Mouse (Mus musculus) olfactory bulb, adult 2 months (tissue): ENCODE results near the gene Med11. TPM values are rescaled to one million over a fixed set of nuclear protein-coding genes. Genes with fewer than 3 reads are reported as not detected.

Source experiments
- H3K27ac ChIP-seq: fragments of 200-500 bp; 2 replicates; pipeline ENCODE4 v1.5.1; 2012; ENCODE audit warnings: low read depth, low read length; ENCODE audit not compliant: insufficient read depth
- H3K4me1 ChIP-seq: fragments of 200-500 bp; 2 replicates; pipeline ENCODE4 v1.6.1; 2012; ENCODE audit warnings: low read length; ENCODE audit not compliant: control insufficient read depth, insufficient read depth
- H3K4me3 ChIP-seq: fragments of 200-500 bp; 2 replicates; pipeline ENCODE4 v1.5.1; 2012; ENCODE audit warnings: mild to moderate bottlenecking, low read depth, low read length, moderate library complexity; ENCODE audit not compliant: insufficient read depth
- CTCF ChIP-seq: fragments of 200-500 bp; IDR thresholded peaks from 2 replicates; pipeline ENCODE4 v1.5.1; 2012; ENCODE audit warnings: low read depth, mild to moderate bottlenecking, low read length, moderate library complexity; ENCODE audit not compliant: insufficient read depth
- POLR2A ChIP-seq: fragments of 200-500 bp; IDR thresholded peaks from 2 replicates; pipeline ENCODE4 v1.6.1; 2012; ENCODE audit warnings: mild to moderate bottlenecking, low read depth, low read length, moderate library complexity; ENCODE audit not compliant: insufficient read depth
- WGBS: fragments of 180-500 bp; shearing (Covaris S2); methylation state at CpG from one replicate; pipeline ENCODE4 v1.1.7; 2018; 5-methylcytosine and 5-hydroxymethylcytosine counted together
- polyA plus RNA-seq: library from polyadenylated mRNA; stranded (reverse); fragments of >200 nt; gene quantifications from 2 replicates; pipeline ENCODE4 v1.2.4, GENCODE M21; 2012; ENCODE audit warnings: low replicate concordance; ENCODE audit not compliant: missing spikeins, insufficient read depth, insufficient read length

Gene Med11
- polyA plus RNA-seq, 1 experiment = not detected

GRCm38 (mm10) chr11:70487816-70488215 is 36.1 kb downstream of the Med11 start:
- no peak overlapping the region for H3K4me3 ChIP-seq
- H3K27ac ChIP-seq = no peak overlapping the region
- WGBS = 52% methylated on average over 4 of the region's 4 CpGs
- H3K4me1 ChIP-seq = no peaks in the 10 kb centered on the region
- TF ChIP-seq POLR2A (no peak), CTCF (no peak)

- TF ChIP-seq CTCF (no peak), POLR2A (no peak)
- WGBS = 84% methylated on average over 3 of the region's 3 CpGs
- no peak overlapping the region for H3K27ac ChIP-seq
Observed at GRCm38 (mm10) chr11:70489138-70489537, 37.4 kb downstream of the Med11 start.

GRCm38 (mm10) chr11:70489684-70490083 is 38.0 kb downstream of the Med11 start:
- H3K4me1 ChIP-seq = no peaks in the 10 kb centered on the region
- TF ChIP-seq CTCF = no peak
- no peak for TF ChIP-seq POLR2A
- WGBS = 82% methylated on average over 6 of the region's 6 CpGs
- no peak overlapping the region for H3K4me3 ChIP-seq
- no peak overlapping the region for H3K27ac ChIP-seq

More at GRCm38 (mm10) chr11:70489138-70489537, 37.4 kb downstream of the Med11 start:
- H3K4me1 ChIP-seq = no peaks in the 10 kb centered on the region
- H3K4me3 ChIP-seq = no peak overlapping the region

GRCm38 (mm10) chr11:70499566-70500475 is 48.1 kb downstream of the Med11 start:
- no peaks in the 10 kb centered on the region for H3K4me1 ChIP-seq
- no peak for TF ChIP-seq POLR2A
- TF ChIP-seq CTCF = no peak
- no peak overlapping the region for H3K27ac ChIP-seq
- 66% methylated on average over 14 of the region's 14 CpGs for WGBS
- H3K4me3 ChIP-seq = no peak overlapping the region

GRCm38 (mm10) chr11:70500476-70500812 is 48.7 kb downstream of the Med11 start:
- WGBS = 94% methylated on average over 1 of the region's 1 CpGs
- no peak overlapping the region for H3K27ac ChIP-seq
- no peak overlapping the region for H3K4me3 ChIP-seq
- TF ChIP-seq CTCF (no peak), POLR2A (no peak)
- no peaks in the 10 kb centered on the region for H3K4me1 ChIP-seq

GRCm38 (mm10) chr11:70502018-70502417 is 50.3 kb downstream of the Med11 start:
- no peaks in the 10 kb centered on the region for H3K4me1 ChIP-seq
- no peak overlapping the region for H3K27ac ChIP-seq
- no peak for TF ChIP-seq CTCF
- TF ChIP-seq POLR2A = no peak
- WGBS = 85% methylated on average over 3 of the region's 3 CpGs
- no peak overlapping the region for H3K4me3 ChIP-seq

Other genes starting within 250 kb of the Med11 start
- gene Slc16a11, start 239.2 kb upstream of the Med11 start, polyA plus RNA-seq = not detected in 2 replicates
- gene Slc16a13, start 230.9 kb upstream of the Med11 start, polyA plus RNA-seq = not detected in 2 replicates
- gene Bcl6b, start 222.1 kb upstream of the Med11 start, polyA plus RNA-seq = not detected in 2 replicates
- not detected in 2 replicates for gene 0610010K14Rik, start 214.0 kb upstream of the Med11 start, polyA plus RNA-seq
- not detected in 2 replicates for gene Gm21988, start 212.1 kb upstream of the Med11 start, polyA plus RNA-seq
- not detected in 2 replicates for gene Rnasek, start 212.1 kb upstream of the Med11 start, polyA plus RNA-seq
- not detected in 2 replicates for gene Alox12, start 196.6 kb upstream of the Med11 start, polyA plus RNA-seq
- not detected in 2 replicates for gene Alox12e, start 129.3 kb upstream of the Med11 start, polyA plus RNA-seq
- gene Alox15, start 99.9 kb upstream of the Med11 start, polyA plus RNA-seq = not detected in 2 replicates
- not detected in 2 replicates for gene Pelp1, start 41.9 kb upstream of the Med11 start, polyA plus RNA-seq
- gene Arrb2, start 19.3 kb upstream of the Med11 start, polyA plus RNA-seq = not detected in 2 replicates
- gene Zmynd15, start 7.5 kb downstream of the Med11 start, polyA plus RNA-seq = not detected in 2 replicates
- gene Cxcl16, start 8.1 kb downstream of the Med11 start, polyA plus RNA-seq = not detected in 2 replicates
- gene Tm4sf5, start 53.3 kb downstream of the Med11 start, polyA plus RNA-seq = not detected in 2 replicates
- not detected in 2 replicates for gene Vmo1, start 62.7 kb downstream of the Med11 start, polyA plus RNA-seq
- gene Gltpd2, start 67.3 kb downstream of the Med11 start, polyA plus RNA-seq = not detected in 2 replicates
- not detected in 2 replicates for gene Psmb6, start 73.4 kb downstream of the Med11 start, polyA plus RNA-seq
- not detected in 2 replicates for gene Gm40193, start 81.0 kb downstream of the Med11 start, polyA plus RNA-seq
- gene Pld2, start 88.1 kb downstream of the Med11 start, polyA plus RNA-seq = not detected in 2 replicates
- gene Mink1, start 111.0 kb downstream of the Med11 start, polyA plus RNA-seq = 190 TPM in 1 of 2 replicates, not detected in the other
- not detected in 2 replicates for gene 4930544D05Rik, start 163.9 kb downstream of the Med11 start, polyA plus RNA-seq
- not detected in 2 replicates for gene Chrne, start 167.3 kb downstream of the Med11 start, polyA plus RNA-seq
- gene Gp1ba, start 187.2 kb downstream of the Med11 start, polyA plus RNA-seq = not detected in 2 replicates
- gene Rnf167, start 195.3 kb downstream of the Med11 start, polyA plus RNA-seq = not detected in 2 replicates
- not detected in 2 replicates for gene Slc25a11, start 195.6 kb downstream of the Med11 start, polyA plus RNA-seq
- gene Pfn1, start 202.7 kb downstream of the Med11 start, polyA plus RNA-seq = 496 and 550 TPM in 2 replicates
- not detected in 2 replicates for gene Eno3, start 205.3 kb downstream of the Med11 start, polyA plus RNA-seq
- not detected in 2 replicates for gene Spag7, start 217.5 kb downstream of the Med11 start, polyA plus RNA-seq
- not detected in 2 replicates for gene Camta2, start 236.2 kb downstream of the Med11 start, polyA plus RNA-seq
- gene Inca1, start 248.2 kb downstream of the Med11 start, polyA plus RNA-seq = not detected in 2 replicates
- not detected in 2 replicates for gene Kif1c, start 248.6 kb downstream of the Med11 start, polyA plus RNA-seq